Mouse (Mus musculus): ENCODE measurements at regions not wholly inside any gene's neighbourhood (a gene's known extent, or its start where the extent isn't known, plus 50 kb on each side); places are given as distances from the start of the nearest gene placed in this dataset.

DNA sequence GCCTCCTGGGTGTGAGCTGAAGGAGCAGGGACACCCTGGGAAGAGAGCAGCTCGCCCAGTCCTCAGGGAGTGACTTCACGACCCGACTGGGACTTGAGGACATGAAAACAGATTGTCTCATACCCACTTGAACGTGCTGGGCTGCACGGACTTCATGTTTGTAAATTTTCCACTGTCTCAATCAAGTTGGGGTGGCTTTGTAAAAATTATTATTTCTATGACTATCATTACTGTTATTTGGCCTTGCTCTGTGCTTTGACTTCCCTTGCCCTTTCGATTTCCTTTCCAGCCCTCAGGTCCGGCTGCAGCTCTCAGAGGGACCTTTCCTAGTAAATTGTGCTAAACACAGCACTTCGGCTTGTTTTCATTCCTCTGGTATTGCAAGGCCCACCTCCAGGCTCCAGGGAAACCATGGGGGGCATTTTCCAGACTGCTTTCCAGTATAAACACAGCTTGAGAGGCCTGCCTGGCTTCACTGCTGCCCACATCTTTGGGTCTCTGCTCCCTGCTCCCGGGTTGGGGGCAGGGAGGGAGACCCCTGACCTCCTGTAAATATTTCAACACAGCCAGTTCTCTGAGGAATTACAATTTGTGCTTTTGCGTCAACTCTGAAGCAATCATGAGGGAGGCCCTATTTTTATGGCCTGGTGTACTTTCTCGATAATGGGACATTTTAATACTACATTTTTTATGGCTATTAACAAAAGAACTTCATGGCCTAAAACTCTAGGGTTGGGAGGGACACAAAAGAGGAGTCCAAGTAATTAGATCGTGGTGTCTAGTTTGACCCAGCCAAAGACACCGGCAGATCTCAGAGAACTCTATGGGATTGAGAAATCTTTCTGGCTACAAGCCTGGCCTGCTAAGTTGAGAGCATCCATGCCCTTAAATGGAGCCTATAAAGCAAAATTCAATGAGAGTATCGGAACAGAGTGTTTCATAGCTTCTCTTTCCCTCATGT is 68.9 kb upstream of the Errfi1 start:
- TF ChIP-seq CTCF (IDR thresholded peaks at IDR 0.05; ENCODE audit: low read depth, low read length) (no peak), GATA1 (IDR thresholded peaks at IDR 0.05; ENCODE audit: borderline replicate concordance, low read length) (no peak), TAL1 (conservative IDR thresholded peaks at IDR 0.05; ENCODE audit: low read depth, low read length) (no peak)
